Mouse (Mus musculus) embryo, embryonic 10.5 days (tissue): ENCODE data around the gene Banp.

ENCODE experiments used
- DNase-seq: peaks from one replicate; pipeline ENCODE4 v3.0.0-alpha.2; 2015; ENCODE audit warnings: low spot score

Banp gene

DNA sequence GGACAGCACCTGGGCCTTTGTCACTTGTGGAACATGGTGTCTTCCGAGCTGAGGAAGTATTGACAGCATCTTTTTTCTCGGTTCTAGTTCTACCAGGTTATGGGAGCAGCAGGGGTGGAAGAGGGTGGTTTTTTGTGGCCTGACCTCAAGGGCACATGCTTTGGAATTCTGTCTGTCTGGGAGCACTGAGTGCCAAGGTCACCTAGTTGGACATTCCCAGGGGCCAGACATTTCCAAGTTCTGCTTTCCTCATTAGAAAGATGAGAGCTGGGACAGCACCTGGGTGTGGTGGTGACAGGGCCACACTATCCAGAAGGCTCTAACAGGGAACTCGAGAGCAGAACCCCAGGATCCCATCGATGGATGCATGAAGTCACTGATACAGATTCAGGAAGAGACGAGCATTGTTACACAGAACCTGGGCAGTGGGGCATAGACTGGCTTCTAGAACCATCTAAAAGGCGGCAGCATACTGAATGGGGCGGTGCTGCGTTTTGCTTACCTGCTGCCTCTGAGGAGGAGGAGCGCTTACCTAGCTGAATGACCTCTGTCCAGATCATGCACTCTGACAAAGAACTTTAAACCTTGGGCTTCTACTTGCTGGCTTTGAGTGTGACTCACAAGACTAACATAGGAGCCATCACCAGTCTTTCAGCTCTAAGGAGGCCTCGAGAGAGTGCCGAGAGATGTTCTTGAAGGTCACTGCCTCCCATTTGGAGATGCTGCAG, 31.4 kb downstream of the Banp start:
- no peak for DNase-seq

DNA sequence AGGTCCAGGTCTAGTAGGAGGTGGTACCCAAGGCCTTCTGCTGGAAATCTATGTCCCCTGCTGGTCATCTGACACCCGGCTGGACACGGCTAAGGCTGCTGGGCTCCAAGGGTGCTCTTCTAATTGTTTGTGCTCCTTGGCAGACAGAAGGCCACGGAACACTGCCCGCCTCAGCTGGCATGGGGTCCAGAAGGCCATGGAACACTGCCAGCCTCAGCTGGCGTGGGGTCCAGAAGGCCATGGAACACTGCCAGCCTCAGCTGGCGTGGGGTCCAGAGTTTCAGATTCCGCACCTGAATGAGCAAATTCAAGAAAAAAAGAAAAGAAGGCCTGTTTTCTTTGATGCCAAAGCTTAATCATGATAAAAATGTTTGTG, 32.0 kb downstream of the Banp start:
- no peak for DNase-seq

GRCm38 (mm10) chr8:121985673-121986072, 36.1 kb downstream of the Banp start:
- DNase-seq: no peak

- no peak for DNase-seq
These were observed 38.3 kb downstream of the Banp start for GRCm38 (mm10) chr8:121987892-121988291.

DNA sequence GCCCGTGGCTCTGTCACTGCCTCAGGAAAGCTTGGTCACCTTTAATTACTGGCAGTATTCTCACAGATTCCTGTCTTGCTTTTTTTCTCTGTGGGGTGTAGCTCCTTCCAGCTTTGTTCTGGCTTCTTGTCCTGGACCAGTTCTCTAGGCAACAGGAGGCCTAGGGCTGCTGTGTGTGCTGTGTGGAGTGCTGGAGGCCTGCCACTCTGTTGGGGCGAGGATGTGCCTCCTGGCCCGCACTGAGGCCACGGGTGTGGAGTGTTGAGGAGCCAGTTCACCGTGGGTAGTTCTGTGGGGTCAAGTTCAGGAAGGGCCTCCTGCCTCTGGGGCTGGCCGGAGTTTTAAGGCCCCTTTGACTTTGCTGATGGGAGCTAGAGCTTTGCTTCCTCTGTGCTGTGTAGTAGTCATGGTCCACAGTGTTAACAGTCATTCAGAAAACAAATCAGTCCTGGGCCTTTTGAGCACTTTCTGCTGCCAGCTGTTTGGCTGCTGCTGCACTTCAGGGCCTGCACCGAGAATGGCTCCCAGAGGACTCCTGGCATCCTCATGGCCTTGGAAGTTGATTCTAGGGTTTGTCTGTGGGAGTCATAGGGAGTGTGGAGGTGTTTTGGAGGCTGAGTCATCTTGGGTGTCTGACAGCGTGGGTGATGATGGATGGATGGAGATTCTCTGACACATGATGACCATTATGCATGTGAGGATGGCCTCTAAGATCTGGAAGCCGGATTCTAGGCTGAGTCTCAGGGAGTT, 41.1 kb downstream of the Banp start:
- no peak for DNase-seq

GRCm38 (mm10) chr8:121991611-121992010, 42.1 kb downstream of the Banp start:
- DNase-seq: no peak

GRCm38 (mm10) chr8:121992911-121993310, 43.4 kb downstream of the Banp start:
- DNase-seq: no peak

GRCm38 (mm10) chr8:121995112-121995511, 45.6 kb downstream of the Banp start:
- no peak for DNase-seq

DNA sequence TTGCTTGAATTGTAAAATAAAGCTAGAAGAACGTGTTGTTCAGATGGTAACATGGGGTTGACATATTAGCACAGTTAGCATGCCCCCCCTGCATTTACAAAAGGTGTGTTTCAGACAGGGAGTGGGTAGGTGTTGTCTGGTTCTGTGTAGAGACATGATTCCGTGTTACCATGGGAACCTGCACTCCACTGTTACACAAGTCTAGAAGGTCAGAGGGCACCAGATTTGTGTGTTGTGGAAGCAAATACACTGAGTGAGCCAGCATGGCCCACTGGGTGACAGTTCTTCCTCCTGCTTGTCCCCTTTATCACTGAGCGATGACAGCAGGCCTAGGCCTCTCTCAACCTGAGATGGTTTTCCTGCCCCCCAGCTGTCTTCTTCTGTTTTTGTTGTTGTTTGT, 46.3 kb downstream of the Banp start:
- peak; percentile 19 for DNase-seq

DNA sequence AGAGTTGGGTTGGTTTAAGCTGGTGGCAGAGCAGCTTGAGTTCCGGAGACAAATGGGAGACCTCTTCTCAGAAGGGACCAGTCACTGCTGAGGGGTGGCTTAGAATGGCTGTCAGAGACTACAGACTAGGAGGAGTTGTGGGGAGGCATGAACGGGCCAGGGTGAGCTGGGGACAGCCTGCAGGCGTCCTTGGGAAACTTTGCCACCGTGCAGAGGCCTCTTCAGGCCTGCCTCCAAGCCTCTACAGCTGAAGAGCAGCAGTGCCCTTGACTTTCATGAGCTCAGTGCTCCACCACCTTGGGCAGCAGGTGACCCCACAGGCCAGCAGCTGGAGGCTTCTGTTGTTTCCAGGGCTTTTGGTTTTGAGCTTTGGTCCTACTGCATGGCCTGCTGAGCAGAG, 49.1 kb downstream of the Banp start:
- DNase-seq: no peak

DNA sequence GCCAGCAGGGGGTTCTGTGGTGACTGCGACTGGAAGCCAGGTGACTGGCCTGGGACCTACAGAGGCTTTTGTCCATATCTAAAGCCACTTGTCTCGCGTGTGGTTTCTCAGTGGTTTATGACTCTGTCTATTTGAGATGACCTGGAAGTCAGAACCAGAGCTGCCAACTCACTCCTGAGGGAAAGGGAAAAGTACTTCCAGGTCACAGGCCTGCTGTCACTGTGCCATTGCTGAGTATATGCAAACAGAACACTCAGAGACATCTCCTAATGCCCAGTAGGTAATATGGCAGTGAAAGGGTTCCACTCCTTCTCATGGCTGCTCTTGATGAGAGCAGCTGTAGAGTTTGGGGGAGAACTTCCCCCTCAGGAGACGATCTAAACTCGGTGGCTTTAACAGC, 49.7 kb downstream of the Banp start:
- no peak for DNase-seq

DNA sequence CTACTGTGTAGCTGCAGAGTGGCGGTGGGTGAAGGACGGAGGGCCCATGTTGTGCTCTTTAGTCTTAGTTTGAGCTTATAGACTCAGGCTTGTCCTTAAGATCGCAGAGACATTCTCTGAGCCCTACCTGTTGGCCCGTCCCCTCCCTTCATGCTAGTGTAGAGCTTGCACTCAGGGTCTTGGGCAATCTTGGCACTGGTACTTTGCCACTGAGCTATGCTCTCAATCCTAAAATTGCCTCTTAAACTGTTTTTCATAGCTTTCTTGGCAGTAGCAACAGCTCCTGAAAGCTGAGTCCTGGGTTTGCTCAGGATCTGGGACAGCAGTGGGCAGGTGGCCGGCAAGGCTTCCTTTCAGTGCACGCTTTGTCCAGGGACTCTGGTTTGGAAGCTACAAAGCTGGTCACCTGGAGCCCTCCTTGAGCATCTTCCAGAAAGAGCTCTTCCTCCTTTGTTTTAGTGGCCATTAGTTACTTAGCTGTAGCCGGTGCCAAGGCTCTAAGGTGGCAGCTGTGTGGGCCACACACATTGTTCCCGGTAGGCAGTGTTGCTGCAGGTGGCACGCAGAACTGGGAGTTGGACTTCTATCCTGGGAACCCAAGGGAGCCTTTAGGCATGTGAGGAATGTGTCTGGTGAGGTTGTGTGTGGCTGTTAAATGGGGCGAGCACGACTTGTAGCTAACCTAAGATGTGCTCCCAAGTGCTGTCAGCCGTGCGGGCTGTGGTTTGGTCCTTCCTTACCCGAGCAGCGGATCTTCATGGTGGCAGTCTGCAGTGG, 52.0 kb downstream of the Banp start:
- DNase-seq: no peak

DNA sequence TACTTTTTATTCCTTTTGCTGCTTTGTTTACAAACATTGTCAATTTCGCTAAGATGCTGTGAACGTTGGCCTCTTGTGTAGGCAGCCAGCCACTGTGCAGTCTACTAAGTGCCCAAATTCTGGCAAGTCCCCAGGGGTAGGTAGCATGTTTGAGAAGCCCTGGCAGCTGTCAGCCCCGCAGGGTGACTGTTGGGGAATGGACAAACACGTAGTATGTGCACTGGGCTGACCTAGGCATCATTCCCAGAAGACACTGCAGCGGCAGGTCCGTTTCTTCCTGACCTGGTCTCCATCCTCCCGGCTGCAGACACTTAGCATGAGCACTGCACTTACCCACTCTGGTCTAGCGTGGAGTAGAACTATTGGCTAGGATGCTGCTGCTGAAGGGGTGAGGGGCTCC, 54.1 kb downstream of the Banp start:
- DNase-seq: no peak

- no peak for DNase-seq
These were observed 54.6 kb downstream of the Banp start for GRCm38 (mm10) chr8:122004131-122004530.

GRCm38 (mm10) chr8:122005422-122006204, 56.1 kb downstream of the Banp start:
- DNase-seq: no peak

DNA sequence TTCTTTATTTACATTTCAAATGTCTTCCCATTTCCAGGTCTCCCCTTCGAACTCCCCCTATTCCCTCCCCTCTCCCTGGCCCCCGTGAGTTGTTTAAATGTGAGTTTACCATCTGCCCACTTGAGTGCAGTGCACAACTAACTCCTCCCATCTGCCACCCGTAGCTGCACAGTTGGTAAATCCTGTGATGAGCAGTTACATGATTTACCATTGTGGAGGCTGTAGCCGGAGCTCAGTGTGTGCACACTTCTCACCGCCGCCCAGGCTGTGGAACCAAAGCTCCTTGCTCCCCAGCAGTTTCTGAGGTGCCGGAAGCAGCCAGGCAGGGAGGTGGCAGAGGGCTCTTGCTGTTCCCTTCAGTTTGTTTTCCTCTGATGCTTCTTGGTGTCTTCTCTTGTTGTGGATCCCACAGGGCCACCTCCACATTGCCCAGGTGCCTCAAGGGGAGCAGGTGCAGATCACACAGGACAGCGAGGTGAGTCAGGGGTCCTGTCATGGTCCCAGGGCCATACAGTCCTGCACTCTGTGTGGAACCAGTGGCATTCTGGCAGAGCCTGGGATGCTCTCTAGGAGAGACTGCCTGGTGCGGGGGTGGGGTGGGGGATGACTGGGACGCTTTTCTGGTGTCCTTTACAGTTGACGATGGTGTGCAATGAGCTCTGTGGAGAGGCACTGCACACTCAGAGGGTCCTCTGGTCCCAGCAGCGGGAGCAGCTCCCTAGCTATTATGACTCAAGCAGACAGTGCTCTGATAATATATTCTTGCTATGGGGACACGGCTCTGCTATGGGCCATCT, 57.3 kb downstream of the Banp start:
- DNase-seq: no peak

DNA sequence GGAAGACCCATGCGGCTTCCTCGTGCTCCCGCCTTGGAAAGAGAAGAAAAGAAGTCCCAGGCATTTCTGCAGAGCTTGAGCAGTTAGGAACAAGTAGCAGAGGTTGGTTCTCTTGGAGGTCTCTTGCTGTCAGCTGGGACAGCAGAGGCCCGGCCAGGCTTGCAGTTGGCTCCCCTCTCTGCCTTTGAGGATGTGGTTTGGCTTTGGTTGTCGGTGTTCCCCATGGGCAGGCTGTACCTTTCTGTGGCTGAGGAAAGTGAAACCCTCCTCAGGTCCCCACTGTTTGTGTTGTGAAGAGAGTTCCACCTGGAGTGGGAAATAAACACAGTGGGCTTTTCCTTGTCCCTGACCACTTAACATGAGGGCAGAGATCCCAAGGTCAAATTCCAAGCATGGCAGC, 58.8 kb downstream of the Banp start:
- DNase-seq: no peak

DNA sequence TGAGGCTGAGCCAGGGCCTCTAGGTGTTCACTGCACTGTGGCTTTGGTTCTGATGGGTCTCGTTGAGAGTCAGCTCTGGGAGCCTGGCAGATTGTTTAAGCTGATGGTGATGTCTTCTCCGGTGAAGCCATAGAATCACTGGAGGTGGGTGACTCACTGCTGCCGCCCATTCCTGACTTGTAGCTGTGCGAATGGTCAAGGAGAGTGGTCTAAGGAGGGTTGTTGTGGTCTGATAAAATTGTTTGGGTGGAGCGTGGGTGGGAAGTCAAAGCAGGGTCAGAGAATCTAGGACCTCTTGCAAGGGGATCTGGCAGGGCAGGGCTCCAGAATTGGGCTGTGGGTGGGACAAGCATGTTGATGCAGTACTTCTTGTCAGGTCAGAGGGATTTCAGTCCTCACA, 61.1 kb downstream of the Banp start:
- DNase-seq: no peak

- no peak for DNase-seq
These were observed 61.6 kb downstream of the Banp start for GRCm38 (mm10) chr8:122011066-122011588.

GRCm38 (mm10) chr8:122014606-122015005, 65.1 kb downstream of the Banp start:
- DNase-seq: no peak
